Mouse (Mus musculus): ENCODE results near the gene Abca1. TPM values are rescaled to one million over a fixed set of nuclear protein-coding genes. Genes with fewer than 3 reads are reported as not detected.

The Abca1 gene
- polyA plus RNA-seq, 1 experiment from 2014 or later = 11.3 TPM

DNA sequence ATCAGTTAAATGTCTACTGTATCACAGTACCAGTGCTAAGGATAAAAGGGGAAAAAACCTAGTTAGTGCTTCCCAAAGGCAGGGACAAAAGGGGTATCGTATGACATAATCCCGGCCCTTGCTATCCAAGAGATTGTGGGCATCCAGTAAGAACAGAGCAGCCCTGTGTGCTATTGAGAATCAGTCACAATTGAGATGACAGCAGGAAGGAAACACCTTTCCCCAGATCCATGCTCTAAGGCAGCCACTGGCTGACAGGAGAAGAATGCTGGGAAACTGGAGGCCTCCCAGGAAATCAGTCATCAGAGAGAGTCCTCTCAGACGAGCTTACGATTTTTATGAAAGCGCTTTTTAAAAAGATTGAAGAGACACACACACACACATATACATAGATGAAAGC is 42.6 kb downstream of the Abca1 start:
- 55% methylated on average over 5 of the region's 5 CpGs for WGBS
- ATAC-seq (replicated peaks) = no peak
- Histone ChIP-seq H3K36me3 (replicated peaks) (no peaks in the 10 kb centered on the region), H3K4me2 (no peak overlapping the region), H3K9me3 (no peaks in the 10 kb centered on the region), H3K27ac (no peak overlapping the region), H3K9ac (no peak overlapping the region), H3K27me3 (replicated peaks) (no peaks in the 10 kb centered on the region), H3K4me3 (no peak overlapping the region), H3K4me1 (no peaks in the 10 kb centered on the region)

DNA sequence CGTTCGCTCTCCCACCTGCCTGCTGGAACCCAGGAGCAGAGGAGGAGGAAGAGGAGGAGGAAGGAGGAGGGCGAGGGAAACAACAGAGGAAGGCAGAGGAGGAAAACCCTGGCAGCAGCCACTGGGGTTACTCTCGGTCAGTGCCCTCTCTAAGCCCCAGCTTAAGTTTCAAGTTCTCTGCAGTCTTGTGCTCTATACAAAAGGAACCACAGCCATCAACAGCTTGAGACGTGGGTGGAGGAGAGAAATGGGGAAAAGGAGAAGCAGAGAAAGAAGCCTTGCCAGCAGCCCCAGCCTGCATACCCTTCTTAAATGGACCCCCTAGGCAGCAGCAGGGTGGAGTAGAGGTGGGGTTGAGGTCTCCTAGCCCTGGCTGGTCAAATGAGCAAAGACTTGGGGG is 43.8 kb downstream of the Abca1 start:
- Histone ChIP-seq H3K4me3 (no peak overlapping the region), H3K36me3 (replicated peaks) (no peaks in the 10 kb centered on the region), H3K27ac (no peak overlapping the region), H3K27me3 (replicated peaks) (no peaks in the 10 kb centered on the region), H3K4me2 (no peak overlapping the region), H3K4me1 (no peaks in the 10 kb centered on the region), H3K9ac (no peak overlapping the region), H3K9me3 (no peaks in the 10 kb centered on the region)
- no peak for ATAC-seq (replicated peaks)
- 11% methylated on average over 2 of the region's 5 CpGs for WGBS

- H3K9ac ChIP-seq = no peak overlapping the region
- 46% methylated on average over 4 of the region's 4 CpGs for WGBS
- no peaks in the 10 kb centered on the region for H3K9me3 ChIP-seq
- no peak overlapping the region for H3K4me3 ChIP-seq
- H3K36me3 ChIP-seq (replicated peaks) = no peaks in the 10 kb centered on the region
- H3K4me2 ChIP-seq = no peak overlapping the region
- H3K27me3 ChIP-seq (replicated peaks) = no peaks in the 10 kb centered on the region
- ATAC-seq (replicated peaks) = no peak
- H3K4me1 ChIP-seq = no peaks in the 10 kb centered on the region
- no peak overlapping the region for H3K27ac ChIP-seq
These were observed 44.3 kb downstream of the Abca1 start for GRCm38 (mm10) chr4:53115410-53115809.

GRCm38 (mm10) chr4:53111919-53112355 is 47.8 kb downstream of the Abca1 start:
- 84% methylated on average over 4 of the region's 4 CpGs for WGBS
- H3K4me2 ChIP-seq = no peak overlapping the region
- no peaks in the 10 kb centered on the region for H3K9me3 ChIP-seq
- no peak for ATAC-seq (replicated peaks)
- no peak overlapping the region for H3K4me3 ChIP-seq
- H3K36me3 ChIP-seq (replicated peaks) = no peaks in the 10 kb centered on the region
- no peak overlapping the region for H3K9ac ChIP-seq
- no peaks in the 10 kb centered on the region for H3K27me3 ChIP-seq (replicated peaks)
- peaks cover 9% of the 10 kb centered on the region; the same call in 1 of the 2 replicates for H3K4me1 ChIP-seq
- H3K27ac ChIP-seq = no peak overlapping the region

GRCm38 (mm10) chr4:53110356-53110755 is 49.3 kb downstream of the Abca1 start:
- Histone ChIP-seq H3K4me2 (no peak overlapping the region), H3K27me3 (replicated peaks) (no peaks in the 10 kb centered on the region), H3K9ac (no peak overlapping the region), H3K4me3 (no peak overlapping the region), H3K9me3 (no peaks in the 10 kb centered on the region), H3K4me1 (peaks cover 9% of the 10 kb centered on the region; the same call in 1 of the 2 replicates), H3K27ac (0 out of 2 replicates have a peak overlapping the region, but pooled peaks have one; percentile 58), H3K36me3 (replicated peaks) (no peaks in the 10 kb centered on the region)
- ATAC-seq (replicated peaks) = no peak
- 29% methylated on average over 5 of the region's 5 CpGs for WGBS

DNA sequence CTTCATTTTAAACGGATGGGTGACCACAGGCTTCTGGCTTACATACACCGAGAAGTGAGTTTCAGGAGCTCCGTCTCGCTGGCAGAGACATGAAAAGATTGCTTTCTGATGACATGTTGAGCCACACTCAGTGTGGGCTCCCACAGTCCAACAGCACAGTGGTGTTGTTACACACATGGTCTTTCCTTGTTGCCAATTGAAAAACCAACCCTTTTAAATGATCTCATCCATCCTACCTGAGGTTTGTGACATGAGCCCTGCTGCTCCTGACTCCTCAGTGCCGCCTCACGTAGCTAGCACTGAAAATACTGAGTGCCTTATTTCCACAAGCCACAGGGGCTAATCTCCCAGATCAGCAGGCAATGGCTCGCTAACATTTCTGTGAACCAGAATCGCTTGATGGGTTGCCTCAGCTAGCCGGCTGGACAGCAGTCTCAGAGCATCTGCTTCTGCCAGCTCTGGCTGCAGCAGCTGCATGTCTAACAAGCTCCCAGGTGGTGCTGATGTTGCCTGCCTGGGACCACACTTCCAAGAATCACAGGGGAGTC is 50.2 kb downstream of the Abca1 start:
- no peaks in the 10 kb centered on the region for H3K36me3 ChIP-seq (replicated peaks)
- peak; percentile 73 for ATAC-seq (replicated peaks)
- peaks cover 9% of the 10 kb centered on the region; the same call in 1 of the 2 replicates for H3K4me1 ChIP-seq
- H3K9ac ChIP-seq = peak overlapping the region; percentile 15; the same call in 1 of the 2 replicates
- H3K27ac ChIP-seq = peak overlapping the region; percentile 58
- peak overlapping the region; percentile 25 for H3K4me2 ChIP-seq
- no peaks in the 10 kb centered on the region for H3K9me3 ChIP-seq
- H3K4me3 ChIP-seq = no peak overlapping the region
- no peaks in the 10 kb centered on the region for H3K27me3 ChIP-seq (replicated peaks)
- 39% methylated on average over 9 of the region's 9 CpGs for WGBS

- ATAC-seq (replicated peaks) = no peak
- Histone ChIP-seq H3K36me3 (replicated peaks) (no peaks in the 10 kb centered on the region), H3K4me1 (peaks cover 9% of the 10 kb centered on the region; the same call in 1 of the 2 replicates), H3K4me3 (no peak overlapping the region), H3K4me2 (no peak overlapping the region), H3K27me3 (replicated peaks) (no peaks in the 10 kb centered on the region), H3K9ac (no peak overlapping the region), H3K9me3 (no peaks in the 10 kb centered on the region), H3K27ac (no peak overlapping the region)
- 89% methylated on average over 4 of the region's 4 CpGs for WGBS
These were observed 51.5 kb downstream of the Abca1 start for GRCm38 (mm10) chr4:53108194-53108593.

- H3K9me3 ChIP-seq = no peaks in the 10 kb centered on the region
- H3K27me3 ChIP-seq (replicated peaks) = no peaks in the 10 kb centered on the region
- H3K4me3 ChIP-seq = no peak overlapping the region
- no peak overlapping the region for H3K27ac ChIP-seq
- ATAC-seq (replicated peaks) = no peak
- peaks cover 9% of the 10 kb centered on the region; the same call in 1 of the 2 replicates for H3K4me1 ChIP-seq
- no peak overlapping the region for H3K4me2 ChIP-seq
- H3K9ac ChIP-seq = no peak overlapping the region
- H3K36me3 ChIP-seq (replicated peaks) = no peaks in the 10 kb centered on the region
- 96% methylated on average over 5 of the region's 5 CpGs for WGBS
These were observed 53.0 kb downstream of the Abca1 start for GRCm38 (mm10) chr4:53106732-53107131.

- no peak overlapping the region for H3K4me3 ChIP-seq
- no peak overlapping the region for H3K4me2 ChIP-seq
- H3K9me3 ChIP-seq = no peaks in the 10 kb centered on the region
- no peak for ATAC-seq (replicated peaks)
- peaks cover 9% of the 10 kb centered on the region; the same call in 1 of the 2 replicates for H3K4me1 ChIP-seq
- WGBS = 92% methylated on average over 3 of the region's 3 CpGs
- no peak overlapping the region for H3K27ac ChIP-seq
- no peaks in the 10 kb centered on the region for H3K36me3 ChIP-seq (replicated peaks)
- H3K27me3 ChIP-seq (replicated peaks) = no peaks in the 10 kb centered on the region
- no peak overlapping the region for H3K9ac ChIP-seq
These were observed 53.6 kb downstream of the Abca1 start for GRCm38 (mm10) chr4:53106071-53106470.

DNA sequence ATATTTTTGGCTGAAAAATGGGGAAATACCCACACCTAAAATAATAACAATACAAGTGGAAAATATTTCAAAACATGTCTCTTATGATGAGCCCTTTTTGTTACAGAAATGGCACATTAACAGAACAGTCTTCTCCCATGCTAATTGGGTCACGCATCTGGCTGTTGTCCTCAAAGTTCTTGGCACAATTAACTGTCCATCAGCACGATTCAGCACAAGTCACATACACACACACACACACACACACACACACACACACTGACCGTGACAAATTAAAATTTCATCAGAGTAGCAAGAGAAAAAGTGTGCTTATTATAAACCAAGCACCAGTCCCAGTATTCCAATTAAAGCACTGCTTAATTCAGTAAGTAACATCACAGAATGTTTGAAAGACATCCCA is 55.1 kb downstream of the Abca1 start:
- Histone ChIP-seq H3K27ac (no peak overlapping the region), H3K27me3 (replicated peaks) (no peaks in the 10 kb centered on the region), H3K4me1 (peaks cover 4% of the 10 kb centered on the region; the same call in 1 of the 2 replicates), H3K36me3 (replicated peaks) (no peaks in the 10 kb centered on the region), H3K4me2 (no peak overlapping the region), H3K9ac (no peak overlapping the region), H3K9me3 (no peaks in the 10 kb centered on the region), H3K4me3 (no peak overlapping the region)
- ATAC-seq (replicated peaks) = no peak
- 80% methylated on average over 3 of the region's 3 CpGs for WGBS

GRCm38 (mm10) chr4:53102529-53102928 is 57.2 kb downstream of the Abca1 start:
- ATAC-seq (replicated peaks) = no peak
- Histone ChIP-seq H3K27me3 (replicated peaks) (no peaks in the 10 kb centered on the region), H3K4me2 (no peak overlapping the region), H3K9ac (no peak overlapping the region), H3K4me1 (no peaks in the 10 kb centered on the region), H3K9me3 (no peaks in the 10 kb centered on the region), H3K36me3 (replicated peaks) (no peaks in the 10 kb centered on the region), H3K4me3 (no peak overlapping the region), H3K27ac (no peak overlapping the region)
- WGBS = 69% methylated on average over 7 of the region's 7 CpGs

- 77% methylated on average over 5 of the region's 5 CpGs for WGBS
- no peak overlapping the region for H3K27ac ChIP-seq
- ATAC-seq (replicated peaks) = no peak
These were observed 58.4 kb downstream of the Abca1 start for GRCm38 (mm10) chr4:53101306-53101705.

GRCm38 (mm10) chr4:53100492-53100891 is 59.2 kb downstream of the Abca1 start:
- H3K27ac ChIP-seq = no peak overlapping the region
- no peak overlapping the region for H3K4me3 ChIP-seq
- H3K4me2 ChIP-seq = no peak overlapping the region
- H3K27me3 ChIP-seq (replicated peaks) = no peaks in the 10 kb centered on the region
- 94% methylated on average over 9 of the region's 9 CpGs for WGBS
- H3K4me1 ChIP-seq = no peaks in the 10 kb centered on the region
- H3K9me3 ChIP-seq = no peaks in the 10 kb centered on the region
- ATAC-seq (replicated peaks) = no peak
- no peaks in the 10 kb centered on the region for H3K36me3 ChIP-seq (replicated peaks)
- H3K9ac ChIP-seq = no peak overlapping the region

More at GRCm38 (mm10) chr4:53101306-53101705, 58.4 kb downstream of the Abca1 start:
- Histone ChIP-seq H3K36me3 (replicated peaks) (no peaks in the 10 kb centered on the region), H3K9me3 (no peaks in the 10 kb centered on the region), H3K9ac (no peak overlapping the region), H3K4me2 (no peak overlapping the region), H3K4me1 (no peaks in the 10 kb centered on the region), H3K27me3 (replicated peaks) (no peaks in the 10 kb centered on the region), H3K4me3 (no peak overlapping the region)

Data from midbrain, embryonic 15.5 days (tissue).